Mouse (Mus musculus) adrenal gland, adult 8-10 months (tissue): ENCODE results near the gene Glo1. TPM values are rescaled to one million over a fixed set of nuclear protein-coding genes. Genes with fewer than 3 reads are reported as not detected.
A peak's percentile ranks its signal among the peaks of the same experiment; 100 is the strongest.

Source experiments
- DNase-seq: peaks from one replicate; pipeline ENCODE4 v3.0.0; 2022
- total RNA-seq, 4 experiments: library from RNA; stranded (reverse); gene quantifications; 2 replicates each; pipeline ENCODE4 v1.2.4; 2022

The Glo1 gene
- total RNA-seq, 4 experiments from 2014 or later = 148 to 169 (median 160) TPM

- DNase-seq = peak; percentile 100
Measured at GRCm38 (mm10) chr17:30612075-30612859, 14.4 kb downstream of the Glo1 start.

GRCm38 (mm10) chr17:30611221-30612074 lies 15.2 kb downstream of the Glo1 start:
- no peak for DNase-seq

- DNase-seq = no peak
Measured at GRCm38 (mm10) chr17:30610739-30611138, 15.9 kb downstream of the Glo1 start.

- DNase-seq = no peak
Measured at GRCm38 (mm10) chr17:30609980-30610307, 16.7 kb downstream of the Glo1 start.

- no peak for DNase-seq
Measured at GRCm38 (mm10) chr17:30609305-30609979, 17.2 kb downstream of the Glo1 start.

- DNase-seq = no peak
Measured at GRCm38 (mm10) chr17:30607909-30608495, 18.7 kb downstream of the Glo1 start.

GRCm38 (mm10) chr17:30607330-30607729 lies 19.3 kb downstream of the Glo1 start:
- no peak for DNase-seq

GRCm38 (mm10) chr17:30606634-30607081 lies 20.0 kb downstream of the Glo1 start:
- DNase-seq = no peak

GRCm38 (mm10) chr17:30606206-30606605 lies 20.5 kb downstream of the Glo1 start:
- DNase-seq = no peak

GRCm38 (mm10) chr17:30605001-30605400 lies 21.7 kb downstream of the Glo1 start:
- DNase-seq = no peak

GRCm38 (mm10) chr17:30604296-30604695 lies 22.4 kb downstream of the Glo1 start:
- DNase-seq = no peak

GRCm38 (mm10) chr17:30602175-30602574 lies 24.5 kb downstream of the Glo1 start:
- no peak for DNase-seq

GRCm38 (mm10) chr17:30598300-30598699 lies 28.4 kb downstream of the Glo1 start:
- no peak for DNase-seq

- DNase-seq = no peak
Measured at GRCm38 (mm10) chr17:30597786-30598185, 28.9 kb downstream of the Glo1 start.

- no peak for DNase-seq
Measured at GRCm38 (mm10) chr17:30594846-30595245, 31.8 kb downstream of the Glo1 start.

GRCm38 (mm10) chr17:30594407-30594806 lies 32.3 kb downstream of the Glo1 start:
- no peak for DNase-seq

- DNase-seq = no peak
Measured at GRCm38 (mm10) chr17:30590417-30591198, 36.1 kb downstream of the Glo1 start.

GRCm38 (mm10) chr17:30583258-30584001 lies 43.2 kb downstream of the Glo1 start:
- DNase-seq = no peak

GRCm38 (mm10) chr17:30582313-30582712 lies 44.4 kb downstream of the Glo1 start:
- DNase-seq = no peak

GRCm38 (mm10) chr17:30581201-30581600 lies 45.5 kb downstream of the Glo1 start:
- DNase-seq = no peak

GRCm38 (mm10) chr17:30580781-30581180 lies 45.9 kb downstream of the Glo1 start:
- no peak for DNase-seq
